Mouse (Mus musculus): ENCODE measurements around the gene 1700024P04Rik. TPM values are rescaled to one million over a fixed set of nuclear protein-coding genes. Genes with fewer than 3 reads are reported as not detected.

The 1700024P04Rik gene
- polyA plus RNA-seq, 1 experiment, result not detected

- no peak overlapping the region for H3ac ChIP-seq (ENCODE audit: control insufficient read depth, insufficient read length, low read depth)
- no peak for TF ChIP-seq MYOG (IDR thresholded peaks at IDR 0.05; ENCODE audit: control insufficient read depth, extremely low read depth, insufficient read length)
- TF ChIP-seq MAX (IDR thresholded peaks at IDR 0.05), result no peak
- no peak for TF ChIP-seq CTCF (IDR thresholded peaks at IDR 0.05; ENCODE audit: control insufficient read depth, insufficient read depth, insufficient read length)
- no peak for TF ChIP-seq FOSL1 (IDR thresholded peaks at IDR 0.05; ENCODE audit: insufficient read depth, low read length, poor library complexity, severe bottlenecking)
- TF ChIP-seq CEBPB (IDR thresholded peaks at IDR 0.05; ENCODE audit: low read depth), result no peak
- TF ChIP-seq USF1 (IDR thresholded peaks at IDR 0.05; ENCODE audit: low read depth), result no peak
- TF ChIP-seq MYOD1 (IDR thresholded peaks at IDR 0.05; ENCODE audit: control insufficient read depth, insufficient read length, low read depth), result no peak
- H3K79me2 ChIP-seq (ENCODE audit: control insufficient read depth, insufficient read depth), result no peaks in the 10 kb centered on the region
- H3K27me3 ChIP-seq (ENCODE audit: control insufficient read depth, insufficient read depth, insufficient read length), result no peaks in the 10 kb centered on the region
- no peaks in the 10 kb centered on the region for H3K36me3 ChIP-seq (ENCODE audit: control insufficient read depth, insufficient read depth)
- no peak overlapping the region for H3K4me3 ChIP-seq (ENCODE audit: insufficient read depth, poor library complexity, severe bottlenecking)
- no peaks in the 10 kb centered on the region for H3K79me3 ChIP-seq (ENCODE audit: low read depth)
Measured at GRCm38 (mm10) chr13:98971641-98972040, 12.7 kb downstream of the 1700024P04Rik start.

GRCm38 (mm10) chr13:98968517-98968916 lies 15.8 kb downstream of the 1700024P04Rik start:
- H3K4me3 ChIP-seq (ENCODE audit: insufficient read depth, poor library complexity, severe bottlenecking), result no peak overlapping the region
- TF ChIP-seq FOSL1 (IDR thresholded peaks at IDR 0.05; ENCODE audit: insufficient read depth, low read length, poor library complexity, severe bottlenecking), result no peak
- no peak for TF ChIP-seq MYOD1 (IDR thresholded peaks at IDR 0.05; ENCODE audit: control insufficient read depth, insufficient read length, low read depth)
- TF ChIP-seq USF1 (IDR thresholded peaks at IDR 0.05; ENCODE audit: low read depth), result no peak
- H3K36me3 ChIP-seq (ENCODE audit: control insufficient read depth, insufficient read depth), result no peaks in the 10 kb centered on the region
- no peaks in the 10 kb centered on the region for H3K79me2 ChIP-seq (ENCODE audit: control insufficient read depth, insufficient read depth)
- no peaks in the 10 kb centered on the region for H3K27me3 ChIP-seq (ENCODE audit: control insufficient read depth, insufficient read depth, insufficient read length)
- no peaks in the 10 kb centered on the region for H3K79me3 ChIP-seq (ENCODE audit: low read depth)
- H3ac ChIP-seq (ENCODE audit: control insufficient read depth, insufficient read length, low read depth), result no peak overlapping the region

- Histone ChIP-seq H3K79me3 (ENCODE audit: low read depth) (no peaks in the 10 kb centered on the region), H3ac (ENCODE audit: control insufficient read depth, insufficient read length, low read depth) (no peak overlapping the region), H3K36me3 (ENCODE audit: control insufficient read depth, insufficient read depth) (no peaks in the 10 kb centered on the region), H3K4me3 (ENCODE audit: insufficient read depth, poor library complexity, severe bottlenecking) (no peak overlapping the region), H3K79me2 (ENCODE audit: control insufficient read depth, insufficient read depth) (no peaks in the 10 kb centered on the region), H3K27me3 (ENCODE audit: control insufficient read depth, insufficient read depth, insufficient read length) (no peaks in the 10 kb centered on the region)
- TF ChIP-seq CEBPB (IDR thresholded peaks at IDR 0.05; ENCODE audit: low read depth) (no peak), MYOD1 (IDR thresholded peaks at IDR 0.05; ENCODE audit: control insufficient read depth, insufficient read length, low read depth) (no peak), MAX (IDR thresholded peaks at IDR 0.05) (no peak), CTCF (IDR thresholded peaks at IDR 0.05; ENCODE audit: control insufficient read depth, insufficient read depth, insufficient read length) (no peak), FOSL1 (IDR thresholded peaks at IDR 0.05; ENCODE audit: insufficient read depth, low read length, poor library complexity, severe bottlenecking) (no peak), USF1 (IDR thresholded peaks at IDR 0.05; ENCODE audit: low read depth) (no peak), MYOG (IDR thresholded peaks at IDR 0.05; ENCODE audit: control insufficient read depth, extremely low read depth, insufficient read length) (no peak)
Measured at GRCm38 (mm10) chr13:98967942-98968341, 16.4 kb downstream of the 1700024P04Rik start.

DNA sequence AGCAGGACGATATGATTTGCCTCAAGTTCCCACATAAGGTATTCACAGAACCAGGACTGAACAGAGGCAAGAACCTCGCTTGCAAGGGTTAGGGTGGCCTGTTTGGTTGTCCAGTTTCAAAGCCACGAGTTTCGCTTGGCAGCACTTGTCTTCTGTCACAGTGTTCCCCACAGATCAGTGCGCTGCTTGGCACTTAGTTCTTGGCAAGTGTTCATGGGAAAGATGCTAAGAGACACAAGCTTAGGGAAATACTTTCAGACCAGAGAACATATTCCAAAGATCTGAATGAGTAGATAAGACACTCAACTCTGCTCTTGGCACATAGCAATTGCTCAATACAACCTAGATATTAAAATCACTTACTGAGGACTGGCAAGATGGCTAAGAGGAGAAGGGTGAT lies 17.8 kb downstream of the 1700024P04Rik start:
- H3K4me3 ChIP-seq (ENCODE audit: insufficient read depth, poor library complexity, severe bottlenecking), result no peak overlapping the region
- no peak for TF ChIP-seq USF1 (IDR thresholded peaks at IDR 0.05; ENCODE audit: low read depth)
- no peak for TF ChIP-seq CEBPB (IDR thresholded peaks at IDR 0.05; ENCODE audit: low read depth)
- TF ChIP-seq MAX (IDR thresholded peaks at IDR 0.05), result no peak
- no peak for TF ChIP-seq CTCF (IDR thresholded peaks at IDR 0.05; ENCODE audit: control insufficient read depth, insufficient read depth, insufficient read length)
- TF ChIP-seq MYOG (IDR thresholded peaks at IDR 0.05; ENCODE audit: control insufficient read depth, extremely low read depth, insufficient read length), result no peak
- TF ChIP-seq FOSL1 (IDR thresholded peaks at IDR 0.05; ENCODE audit: insufficient read depth, low read length, poor library complexity, severe bottlenecking), result no peak
- no peak for TF ChIP-seq MYOD1 (IDR thresholded peaks at IDR 0.05; ENCODE audit: control insufficient read depth, insufficient read length, low read depth)
- no peak overlapping the region for H3ac ChIP-seq (ENCODE audit: control insufficient read depth, insufficient read length, low read depth)
- H3K79me3 ChIP-seq (ENCODE audit: low read depth), result no peaks in the 10 kb centered on the region
- H3K79me2 ChIP-seq (ENCODE audit: control insufficient read depth, insufficient read depth), result no peaks in the 10 kb centered on the region
- no peaks in the 10 kb centered on the region for H3K36me3 ChIP-seq (ENCODE audit: control insufficient read depth, insufficient read depth)
- no peaks in the 10 kb centered on the region for H3K27me3 ChIP-seq (ENCODE audit: control insufficient read depth, insufficient read depth, insufficient read length)

DNA sequence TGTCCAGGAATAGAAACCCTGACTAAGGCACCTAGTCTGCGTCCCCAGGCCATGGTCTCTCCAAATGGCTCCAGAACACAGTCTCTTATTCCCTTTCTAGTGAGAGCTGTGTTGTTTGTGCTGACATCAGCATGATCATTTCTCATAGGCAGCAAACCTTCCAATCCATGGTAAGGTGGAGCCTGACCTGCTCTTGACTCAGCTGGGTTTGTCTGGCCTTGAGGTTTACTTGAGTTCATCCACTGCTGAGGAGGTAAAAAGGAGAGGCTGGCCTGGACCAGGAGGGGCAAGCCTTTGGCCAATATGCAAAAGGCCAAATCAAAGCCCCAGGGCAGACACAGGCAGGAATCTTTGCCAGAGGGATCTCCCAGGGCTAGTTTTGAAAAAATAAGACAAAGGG lies 20.8 kb downstream of the 1700024P04Rik start:
- Histone ChIP-seq H3ac (ENCODE audit: control insufficient read depth, insufficient read length, low read depth) (no peak overlapping the region), H3K79me3 (ENCODE audit: low read depth) (no peaks in the 10 kb centered on the region), H3K4me3 (ENCODE audit: insufficient read depth, poor library complexity, severe bottlenecking) (no peak overlapping the region), H3K79me2 (ENCODE audit: control insufficient read depth, insufficient read depth) (no peaks in the 10 kb centered on the region), H3K27me3 (ENCODE audit: control insufficient read depth, insufficient read depth, insufficient read length) (no peaks in the 10 kb centered on the region), H3K36me3 (ENCODE audit: control insufficient read depth, insufficient read depth) (no peaks in the 10 kb centered on the region)
- TF ChIP-seq CEBPB (IDR thresholded peaks at IDR 0.05; ENCODE audit: low read depth) (no peak), USF1 (IDR thresholded peaks at IDR 0.05; ENCODE audit: low read depth) (no peak), CTCF (IDR thresholded peaks at IDR 0.05; ENCODE audit: control insufficient read depth, insufficient read depth, insufficient read length) (no peak), FOSL1 (IDR thresholded peaks at IDR 0.05; ENCODE audit: insufficient read depth, low read length, poor library complexity, severe bottlenecking) (no peak), MYOD1 (IDR thresholded peaks at IDR 0.05; ENCODE audit: control insufficient read depth, insufficient read length, low read depth) (no peak), MYOG (IDR thresholded peaks at IDR 0.05; ENCODE audit: control insufficient read depth, extremely low read depth, insufficient read length) (no peak), MAX (IDR thresholded peaks at IDR 0.05) (no peak)

GRCm38 (mm10) chr13:98958177-98958576 lies 26.2 kb downstream of the 1700024P04Rik start:
- H3K27me3 ChIP-seq (ENCODE audit: control insufficient read depth, insufficient read depth, insufficient read length), result no peaks in the 10 kb centered on the region
- no peak overlapping the region for H3K4me3 ChIP-seq (ENCODE audit: insufficient read depth, poor library complexity, severe bottlenecking)
- H3K79me2 ChIP-seq (ENCODE audit: control insufficient read depth, insufficient read depth), result no peaks in the 10 kb centered on the region
- H3ac ChIP-seq (ENCODE audit: control insufficient read depth, insufficient read length, low read depth), result no peak overlapping the region
- no peak for TF ChIP-seq CEBPB (IDR thresholded peaks at IDR 0.05; ENCODE audit: low read depth)
- TF ChIP-seq USF1 (IDR thresholded peaks at IDR 0.05; ENCODE audit: low read depth), result no peak
- TF ChIP-seq MYOG (IDR thresholded peaks at IDR 0.05; ENCODE audit: control insufficient read depth, extremely low read depth, insufficient read length), result no peak
- no peak for TF ChIP-seq MYOD1 (IDR thresholded peaks at IDR 0.05; ENCODE audit: control insufficient read depth, insufficient read length, low read depth)
- no peak for TF ChIP-seq MAX (IDR thresholded peaks at IDR 0.05)
- no peak for TF ChIP-seq CTCF (IDR thresholded peaks at IDR 0.05; ENCODE audit: control insufficient read depth, insufficient read depth, insufficient read length)
- TF ChIP-seq FOSL1 (IDR thresholded peaks at IDR 0.05; ENCODE audit: insufficient read depth, low read length, poor library complexity, severe bottlenecking), result no peak
- H3K79me3 ChIP-seq (ENCODE audit: low read depth), result no peaks in the 10 kb centered on the region
- no peaks in the 10 kb centered on the region for H3K36me3 ChIP-seq (ENCODE audit: control insufficient read depth, insufficient read depth)

Data from C2C12 (cell line).